Mouse (Mus musculus): ENCODE measurements around the gene Ccdc33. TPM values are rescaled to one million over a fixed set of nuclear protein-coding genes. Genes with fewer than 3 reads are reported as not detected.

The Ccdc33 gene
- polyA plus RNA-seq, 1 experiment = 0.06 TPM

GRCm38 (mm10) chr9:58099836-58100565, 18.6 kb downstream of the Ccdc33 start:
- 63% methylated on average over 5 of the region's 5 CpGs for WGBS
- no peak for DNase-seq (ENCODE audit: low read depth, low spot score)

GRCm38 (mm10) chr9:58096629-58097301, 21.9 kb downstream of the Ccdc33 start:
- WGBS = 82% methylated on average over 5 of the region's 5 CpGs
- no peak for DNase-seq (ENCODE audit: low read depth, low spot score)

- DNase-seq (ENCODE audit: low read depth, low spot score) = no peak
- 78% methylated on average over 6 of the region's 6 CpGs for WGBS
These were observed 22.6 kb downstream of the Ccdc33 start for GRCm38 (mm10) chr9:58095977-58096376.

DNA sequence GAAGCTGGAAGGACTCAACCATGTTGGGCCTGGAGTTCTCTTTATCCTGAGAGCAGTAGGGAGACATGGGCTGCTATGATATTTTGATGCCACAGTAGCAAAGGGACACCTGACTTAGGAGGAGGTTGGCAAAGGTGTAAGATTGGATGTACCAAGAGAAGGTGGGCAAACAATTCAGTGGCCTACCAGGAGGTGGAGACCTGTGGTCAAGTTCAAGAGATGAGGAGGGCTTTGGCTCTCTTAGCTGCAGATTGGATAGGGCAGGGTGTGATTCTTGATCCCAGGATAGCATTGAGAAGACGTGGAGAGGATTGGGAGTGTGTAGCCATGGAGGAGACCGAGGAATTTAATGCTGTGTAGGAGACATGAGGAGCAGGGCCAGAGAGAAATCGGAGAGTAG, 24.8 kb downstream of the Ccdc33 start:
- 63% methylated on average over 3 of the region's 3 CpGs for WGBS
- no peak for DNase-seq (ENCODE audit: low read depth, low spot score)

GRCm38 (mm10) chr9:58092581-58093269, 25.9 kb downstream of the Ccdc33 start:
- DNase-seq (ENCODE audit: low read depth, low spot score) = no peak
- 53% methylated on average over 7 of the region's 7 CpGs for WGBS

GRCm38 (mm10) chr9:58091623-58092425, 26.8 kb downstream of the Ccdc33 start:
- no peak for DNase-seq (ENCODE audit: low read depth, low spot score)
- WGBS = 41% methylated on average over 4 of the region's 4 CpGs

DNA sequence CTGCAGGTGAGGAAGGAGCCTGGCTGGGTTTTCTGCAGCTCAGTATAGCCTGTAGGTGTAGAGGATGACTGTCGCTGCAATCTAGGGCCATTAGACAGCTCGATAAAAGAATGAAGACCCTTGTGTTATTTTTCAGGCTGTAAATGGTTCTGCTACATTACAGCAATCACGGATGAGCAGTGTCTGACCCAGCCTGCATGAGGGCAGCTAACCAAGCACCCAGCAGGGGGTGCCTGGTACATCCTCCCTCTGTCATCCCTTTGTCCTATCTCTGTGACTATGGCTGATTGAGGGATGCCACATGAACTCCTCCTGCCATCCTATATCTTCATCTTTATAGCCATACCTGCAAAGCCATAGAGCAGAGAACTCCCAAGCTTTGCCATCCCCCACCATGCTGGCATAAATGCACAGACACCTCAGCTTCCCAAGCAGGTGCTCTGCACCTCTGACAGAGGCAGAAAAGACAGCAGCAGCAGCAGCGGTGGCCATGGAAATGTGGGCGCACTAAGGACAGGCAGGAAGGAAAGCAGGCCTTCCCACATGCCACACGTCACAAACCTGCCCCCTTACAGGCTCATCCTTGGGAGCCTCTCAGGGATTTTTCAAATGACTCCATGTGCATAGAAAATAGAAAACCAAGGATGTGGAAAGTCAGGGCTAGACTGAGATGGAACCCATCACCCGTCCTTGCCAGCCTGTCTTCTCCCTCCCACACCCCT, 31.2 kb downstream of the Ccdc33 start:
- 68% methylated on average over 7 of the region's 7 CpGs for WGBS
- no peak for DNase-seq (ENCODE audit: low read depth, low spot score)

- no peak for DNase-seq (ENCODE audit: low read depth, low spot score)
- WGBS = 68% methylated on average over 7 of the region's 7 CpGs
These were observed 31.8 kb downstream of the Ccdc33 start for GRCm38 (mm10) chr9:58086861-58087260.

DNA sequence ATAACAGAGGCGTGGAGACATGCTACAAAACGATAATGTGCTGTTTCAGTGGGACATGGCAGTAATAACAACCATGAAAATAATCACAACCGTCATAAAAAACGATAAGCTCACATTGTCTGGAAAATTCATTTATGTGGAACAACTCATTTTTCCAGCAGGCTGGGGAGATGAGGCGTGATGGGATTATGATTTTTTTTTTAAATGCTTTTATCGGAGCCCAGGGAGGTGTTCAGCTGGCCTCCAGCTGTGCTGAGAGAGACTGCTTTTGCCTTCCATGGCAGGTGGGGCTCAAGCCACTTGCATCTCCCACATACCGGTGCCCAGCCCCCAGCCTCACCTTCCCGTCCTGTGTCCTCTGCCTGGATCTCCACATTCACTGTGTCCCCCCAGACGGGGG, 32.4 kb downstream of the Ccdc33 start:
- no peak for DNase-seq (ENCODE audit: low read depth, low spot score)
- WGBS = 25% methylated on average over 9 of the region's 9 CpGs

- DNase-seq (ENCODE audit: low read depth, low spot score) = no peak
- WGBS = 36% methylated on average over 2 of the region's 2 CpGs
These were observed 33.5 kb downstream of the Ccdc33 start for GRCm38 (mm10) chr9:58085074-58085473.

DNA sequence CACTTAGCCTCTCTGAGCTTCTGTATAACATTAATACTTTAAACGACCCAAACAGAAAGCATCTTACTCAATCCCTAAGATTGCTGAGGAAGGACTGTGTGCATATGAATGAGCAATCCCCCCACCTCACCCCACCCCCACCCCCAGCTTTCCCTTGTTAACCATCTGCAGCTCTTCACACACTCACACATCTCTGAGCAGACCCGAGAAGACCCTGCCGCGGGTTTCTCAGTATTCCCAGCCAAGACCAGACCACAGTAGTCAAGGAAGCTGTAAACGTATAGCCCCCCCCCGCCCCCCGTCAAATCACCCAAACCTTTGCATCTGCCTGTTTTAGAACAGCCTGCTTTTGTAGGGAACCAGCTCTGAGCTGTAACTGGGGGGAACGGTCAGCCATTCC, 34.0 kb downstream of the Ccdc33 start:
- no peak for DNase-seq (ENCODE audit: low read depth, low spot score)
- WGBS = 30% methylated on average over 8 of the region's 8 CpGs

DNA sequence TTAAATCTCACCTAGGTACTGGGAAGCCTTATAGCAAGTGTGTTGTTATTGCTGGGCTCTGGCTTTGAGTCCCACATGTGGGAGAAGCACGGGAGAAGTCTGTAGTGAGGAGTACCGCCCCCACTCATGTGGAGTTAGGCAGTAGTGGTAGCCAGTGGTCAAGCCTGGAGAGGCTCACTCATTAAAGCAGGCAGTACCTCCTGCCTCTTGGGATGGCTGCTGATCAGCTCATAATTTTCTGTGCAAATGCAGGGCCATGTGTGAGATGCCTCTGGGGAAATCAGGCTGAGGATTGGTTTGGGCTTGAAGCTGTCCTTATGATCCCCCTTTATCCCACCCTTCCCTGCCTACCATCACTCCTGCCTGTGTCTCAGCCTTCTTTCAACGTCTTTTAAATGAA, 44.1 kb downstream of the Ccdc33 start:
- DNase-seq (ENCODE audit: low read depth, low spot score) = no peak
- WGBS = 45% methylated on average over 3 of the region's 3 CpGs

- WGBS = 85% methylated on average over 3 of the region's 3 CpGs
- no peak for DNase-seq (ENCODE audit: low read depth, low spot score)
These were observed 51.1 kb downstream of the Ccdc33 start for GRCm38 (mm10) chr9:58067546-58067945.

GRCm38 (mm10) chr9:58066731-58067095, 51.9 kb downstream of the Ccdc33 start:
- WGBS = 64% methylated on average over 6 of the region's 6 CpGs
- DNase-seq (ENCODE audit: low read depth, low spot score) = no peak

GRCm38 (mm10) chr9:58065977-58066730, 52.5 kb downstream of the Ccdc33 start:
- DNase-seq (ENCODE audit: low read depth, low spot score) = no peak
- 56% methylated on average over 6 of the region's 6 CpGs for WGBS

DNA sequence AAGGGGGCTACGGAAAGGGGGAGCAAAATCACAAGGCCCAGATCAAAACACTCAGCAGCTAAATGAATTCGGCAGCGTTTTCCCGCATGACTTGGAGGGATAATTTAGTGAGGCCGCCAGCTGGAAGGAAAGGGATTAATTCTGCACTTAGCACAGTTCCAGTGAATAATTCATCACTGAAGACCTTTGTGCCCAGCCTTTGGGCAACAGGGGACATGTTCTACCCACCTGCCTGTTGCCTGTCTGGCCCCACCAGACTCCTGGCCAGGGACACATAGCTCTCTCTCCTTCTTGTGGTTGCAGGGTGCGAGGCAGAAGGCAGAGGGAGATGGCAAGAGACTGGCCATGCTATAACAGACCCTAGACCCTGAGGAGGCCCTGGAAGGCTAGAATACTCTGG, 53.1 kb downstream of the Ccdc33 start:
- 69% methylated on average over 6 of the region's 6 CpGs for WGBS
- no peak for DNase-seq (ENCODE audit: low read depth, low spot score)

DNA sequence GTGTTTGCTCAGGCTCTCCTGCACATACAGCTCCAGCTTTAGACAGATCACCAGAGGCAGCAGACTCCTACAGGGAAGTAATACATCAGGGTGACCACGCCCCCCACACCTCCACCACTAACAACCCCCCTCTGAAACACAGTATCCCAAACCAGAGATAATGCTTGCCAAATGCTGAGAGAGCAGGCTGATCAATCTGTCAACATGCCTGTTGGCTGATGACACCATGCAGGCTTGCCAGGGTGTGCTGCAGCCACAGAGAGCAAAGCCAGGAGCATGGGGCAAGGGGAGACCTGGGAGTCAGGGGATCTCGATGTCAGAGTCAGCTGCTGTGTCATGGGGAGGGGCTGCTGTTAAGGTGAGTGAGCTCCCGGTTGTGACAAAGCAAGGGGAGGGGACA, 55.1 kb downstream of the Ccdc33 start, which contains the start of gene Stra6:
Gene Stra6, plus strand, starts transcription at position 258 of the 400 bp plus-strand sequence.
- WGBS = 12% methylated on average over 3 of the region's 3 CpGs
- DNase-seq (ENCODE audit: low read depth, low spot score) = no peak
